Mouse (Mus musculus) G1E-ER4 (cell line): ENCODE measurements around the gene Gm2026. TPM values are rescaled to one million over a fixed set of nuclear protein-coding genes. Genes with fewer than 3 reads are reported as not detected.
"Not testable (repeated sequence)": the region's sequence is repeated elsewhere in the genome, so short reads cannot be mapped to it uniquely, and the experiment has no call there.

Experiments used
- GATA1 ChIP-seq: IDR thresholded peaks from one replicate; pipeline ENCODE4 v1.8.0; 2012; ENCODE audit warnings: low read length, inconsistent platforms
- polyA plus RNA-seq: library from polyadenylated mRNA; stranded (reverse); fragments of >175 nt; gene quantifications from 2 replicates; pipeline ENCODE4 v1.2.3, GENCODE M21; 2012

Gm2026 gene
- polyA plus RNA-seq: 0.11 and 0.22 TPM in 2 replicates

DNA sequence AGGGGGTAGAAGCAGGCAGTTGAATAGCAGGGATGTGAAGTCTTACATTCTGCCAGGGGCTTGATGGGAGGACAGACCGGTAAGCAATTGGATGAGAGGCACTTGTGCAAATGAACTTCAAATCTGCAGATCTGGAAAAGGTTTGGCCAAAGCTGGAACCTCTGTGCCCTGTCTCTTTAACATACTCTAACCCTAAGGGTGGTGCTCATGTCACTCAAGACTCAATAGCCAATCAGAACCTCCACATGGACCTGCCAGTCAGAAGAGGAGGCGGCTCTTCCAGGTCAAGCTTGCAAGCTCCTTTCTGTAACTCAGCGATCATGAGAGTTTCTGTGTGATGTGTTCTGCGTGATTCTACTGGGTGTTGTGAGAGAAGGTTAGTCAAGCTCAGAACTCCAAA lies at the start of gene Gm2026:
Gene Gm2026, plus strand, starts transcription at position 301 of the 400 bp plus-strand sequence.
- TF ChIP-seq GATA1: not testable (repeated sequence)

DNA sequence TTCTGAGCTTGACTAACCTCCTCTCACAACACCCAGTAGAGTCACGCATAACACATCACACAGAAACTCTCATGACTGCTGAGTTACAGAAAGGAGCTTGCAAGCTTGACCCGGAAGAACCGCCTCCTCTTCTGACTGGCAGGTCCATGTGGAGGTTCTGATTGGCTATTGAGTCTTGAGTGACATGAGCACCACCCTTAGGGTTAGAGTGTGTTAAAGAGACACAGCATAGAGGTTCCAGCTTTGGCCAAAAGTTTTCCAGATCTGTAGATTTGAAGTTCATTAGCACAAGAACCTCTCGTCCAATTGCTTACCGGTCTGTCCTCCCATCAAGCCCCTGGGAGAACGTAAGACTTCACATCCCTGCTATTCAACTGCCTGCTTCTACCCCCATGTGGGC lies 34.1 kb upstream of the Gm2026 start, which contains the start of gene Zfp966:
Gene Zfp966, minus strand, starts transcription at position 101 of the 400 bp plus-strand sequence.
- not testable (repeated sequence) for TF ChIP-seq GATA1

Other genes starting within 250 kb of the Gm2026 start
- gene Gm2007, start 223.8 kb upstream of the Gm2026 start, polyA plus RNA-seq: not detected in 2 replicates
- gene Gm14288, start 164.2 kb upstream of the Gm2026 start, polyA plus RNA-seq: not detected in 2 replicates
- gene Gm6710, start 96.1 kb upstream of the Gm2026 start, polyA plus RNA-seq: 0.12 TPM in 1 of 2 replicates, not detected in the other
- 0.31 TPM in 1 of 2 replicates, not detected in the other for gene Zfp966, start 34.2 kb upstream of the Gm2026 start, polyA plus RNA-seq
- gene Gm2004, start 184.5 kb downstream of the Gm2026 start, polyA plus RNA-seq: 0.05 and 0.16 TPM in 2 replicates